Comparison of ENCODE assay signal across 10 mouse cellular contexts in the genomic region with DNA sequence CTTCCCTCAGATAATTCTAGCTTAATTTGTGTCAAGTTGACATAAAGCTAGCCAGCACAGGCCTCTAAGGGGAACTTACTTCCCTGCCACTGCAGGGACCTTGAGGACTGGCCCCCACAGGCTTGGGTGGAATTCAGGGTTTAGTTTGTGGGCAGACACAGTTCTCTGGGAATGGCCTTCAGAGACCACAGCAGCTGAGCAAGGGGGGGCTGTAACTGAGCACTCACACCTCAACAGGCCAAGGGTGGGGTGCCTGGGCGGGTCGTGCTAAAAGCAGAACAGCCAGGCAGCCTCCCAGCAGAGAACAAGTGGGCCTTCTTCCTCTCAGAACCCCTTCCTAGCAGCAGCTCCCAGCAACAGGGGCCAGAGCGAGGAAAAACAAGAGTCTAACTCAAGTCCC.
"Had no signal": no experiment of that assay in that cellular context is flagged by ENCODE, and none has a peak within 500 bp of the region (broad histone marks: within the 10 kb centered on the region; RNA-seq: fewer than 3 reads in every experiment).

No protein-coding gene starts in this region.

- H3K36me3 ChIP-seq: midbrain, embryonic 10.5 days; neural tube, embryonic 12.5 days had no signal

- H3K9ac ChIP-seq: liver, embryonic 14.5 days; neural tube, embryonic 12.5 days had no signal

- H3K4me1 ChIP-seq: midbrain, embryonic 10.5 days; neural tube, embryonic 12.5 days had no signal

- DNase-seq: kidney, adult 2 months; kidney, postnatal 25 days; layer of hippocampus, postnatal 36 days; lung, adult 18-20 months; midbrain, embryonic 14.5 days; right cerebral cortex, postnatal 14 days; thymus, postnatal 36 days had no signal

- H3K4me2 ChIP-seq: neural tube, embryonic 12.5 days had no signal

- H3K9me3 ChIP-seq: midbrain, embryonic 10.5 days; neural tube, embryonic 12.5 days had no signal

- H3K27me3 ChIP-seq: neural tube, embryonic 12.5 days had no signal

- H3K27ac ChIP-seq: liver, embryonic 14.5 days; midbrain, embryonic 10.5 days; neural tube, embryonic 12.5 days had no signal

- H3K4me3 ChIP-seq: midbrain, embryonic 10.5 days; neural tube, embryonic 12.5 days had no signal
